Mouse (Mus musculus): Measurements from ENCODE around the gene Gimap1. TPM values are rescaled to one million over a fixed set of nuclear protein-coding genes. Genes with fewer than 3 reads are reported as not detected.

The Gimap1 gene
- 4.3 and 7.1 TPM in 2 replicates for total RNA-seq (2015; ENCODE audit: low replicate concordance)
- total RNA-seq (2017; ENCODE audit: low replicate concordance), result 3.6 and 4.3 TPM in 2 replicates

DNA sequence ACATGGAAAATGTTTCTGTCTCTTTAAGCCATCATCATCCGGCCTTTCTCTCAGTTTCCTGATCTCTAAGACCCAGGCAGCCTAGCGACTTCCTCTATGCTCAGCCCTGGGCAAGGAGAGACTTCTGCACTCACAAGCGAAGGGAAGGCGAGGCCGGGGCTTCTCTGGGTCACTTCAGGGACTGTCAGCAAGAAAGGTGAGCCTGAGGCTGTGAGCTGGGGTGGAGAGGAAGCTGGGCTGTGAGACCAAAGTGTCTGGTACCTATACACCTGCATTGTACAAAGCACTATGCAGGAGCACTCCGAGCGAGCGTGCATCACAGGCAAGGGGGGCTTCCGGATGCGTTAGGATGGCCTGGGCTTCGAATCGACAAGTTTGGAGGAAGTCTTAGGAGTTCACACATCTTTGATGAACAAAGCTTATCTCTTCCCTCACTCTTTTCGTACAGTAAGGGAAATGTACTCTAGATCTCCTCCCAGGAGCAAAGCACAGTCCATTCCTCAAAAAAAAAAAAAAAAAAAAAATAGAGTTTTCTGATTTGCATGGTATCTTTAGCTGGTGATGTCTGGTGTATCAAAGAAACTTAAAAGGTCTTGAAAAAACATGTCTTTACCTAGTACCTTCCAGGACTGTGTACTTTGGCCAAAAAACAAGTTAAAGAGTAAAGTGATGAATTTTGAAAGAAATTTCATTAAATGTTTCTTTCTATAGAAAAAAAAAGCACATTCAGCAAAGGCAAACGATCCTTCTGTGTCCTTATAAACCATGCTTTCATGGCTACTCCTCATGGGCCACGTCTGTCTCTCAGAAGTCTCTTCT, at the start of gene Gimap1:
Gimap1 (plus strand) TSS at position 94 of the 819 bp plus-strand sequence.
- ATAC-seq (replicated peaks; ENCODE audit: low FRiP score, poor library complexity, severe bottlenecking), result no peak

DNA sequence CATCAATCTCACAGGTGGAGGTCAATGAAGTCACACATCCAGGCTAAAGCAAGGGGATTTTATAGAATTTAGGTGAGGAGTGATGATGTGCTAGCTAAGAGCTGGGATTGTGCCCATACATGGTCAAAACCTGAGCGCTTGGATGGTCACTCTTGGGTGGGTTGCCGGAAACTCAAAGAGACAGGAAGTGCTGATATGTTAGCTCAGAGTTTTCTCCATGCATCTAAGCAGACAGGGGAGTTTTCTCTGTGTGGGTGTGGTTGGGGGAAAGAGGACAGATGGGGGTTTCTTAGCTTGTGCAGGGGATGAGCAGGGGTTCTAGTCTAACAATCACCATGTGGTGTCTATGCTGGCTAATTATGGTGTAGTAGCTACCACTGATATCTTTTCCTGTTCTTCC, 49.5 kb upstream of the Gimap1 start:
- ATAC-seq (replicated peaks; ENCODE audit: low FRiP score, poor library complexity, severe bottlenecking), result no peak

DNA sequence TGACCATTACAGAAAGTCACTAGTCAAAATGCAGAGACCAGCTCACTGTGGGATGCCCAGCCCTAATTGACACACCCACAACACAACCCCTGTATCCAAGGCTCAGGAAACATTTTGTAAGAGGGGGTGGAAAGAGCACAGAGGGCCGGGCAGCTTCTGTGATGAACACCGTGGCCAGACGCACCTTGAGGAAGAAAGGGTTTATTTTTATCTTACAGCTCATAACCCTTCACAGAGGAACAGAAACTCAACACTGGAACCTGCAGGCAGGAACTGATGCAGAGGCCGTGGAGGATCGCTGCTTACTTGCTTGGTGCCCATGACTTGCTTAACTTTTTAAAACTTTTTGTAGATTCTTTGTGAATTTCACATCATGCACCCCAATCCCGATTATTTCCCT, 45.9 kb upstream of the Gimap1 start:
- ATAC-seq (replicated peaks; ENCODE audit: low FRiP score, poor library complexity, severe bottlenecking), result no peak

DNA sequence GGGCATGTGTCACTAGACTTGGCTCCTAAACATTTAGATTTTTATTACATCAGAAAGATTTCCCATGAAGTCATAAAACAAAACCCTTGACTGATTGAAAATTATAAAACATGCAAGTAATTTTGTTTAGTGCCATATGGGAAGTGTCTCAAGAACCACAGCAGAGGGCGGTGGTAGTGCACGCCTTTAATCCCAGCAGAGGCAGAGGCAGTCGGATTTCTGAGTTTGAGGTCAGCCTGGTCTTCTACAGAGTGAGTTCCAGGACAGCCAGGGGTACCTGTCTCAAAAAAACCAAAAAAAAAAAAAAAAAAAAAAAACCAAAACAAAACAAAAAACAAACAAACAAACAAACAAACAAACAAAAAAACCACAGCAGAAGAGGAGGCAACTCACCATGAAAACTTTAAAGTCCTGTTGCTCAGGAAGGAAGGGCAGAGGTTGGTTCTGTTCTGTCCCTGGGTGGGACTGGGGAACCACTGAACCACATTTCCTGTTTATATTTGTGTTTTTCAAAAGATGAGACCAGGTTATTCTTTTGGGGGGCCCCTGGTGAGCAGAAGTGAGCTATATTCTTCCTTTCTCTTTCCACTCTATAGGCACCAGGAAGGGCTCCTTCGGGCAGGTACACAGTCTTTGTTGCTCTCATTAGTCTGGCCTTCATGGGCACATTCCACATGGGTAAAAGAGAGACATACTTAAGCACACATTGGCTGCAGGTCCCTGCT, 41.9 kb upstream of the Gimap1 start:
- ATAC-seq (replicated peaks; ENCODE audit: low FRiP score, poor library complexity, severe bottlenecking), result no peak

DNA sequence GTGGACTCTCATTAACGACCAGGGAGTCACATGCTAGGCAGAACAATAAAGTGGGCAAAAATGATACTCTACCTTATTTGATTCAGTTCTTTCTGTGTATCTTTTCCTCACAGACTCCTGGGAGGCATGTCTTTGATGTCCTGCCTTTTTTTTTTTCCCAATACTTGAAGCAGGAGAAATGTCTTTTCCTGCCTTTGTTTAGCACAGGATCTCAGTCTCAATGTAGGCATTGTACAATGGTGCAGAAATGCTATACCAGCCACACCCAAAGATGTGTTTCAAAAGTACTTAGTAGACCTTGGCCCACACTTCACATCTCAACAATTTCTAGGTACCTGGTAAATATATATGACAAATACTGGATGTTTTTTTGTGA, 41.3 kb upstream of the Gimap1 start:
- ATAC-seq (replicated peaks; ENCODE audit: low FRiP score, poor library complexity, severe bottlenecking), result no peak

DNA sequence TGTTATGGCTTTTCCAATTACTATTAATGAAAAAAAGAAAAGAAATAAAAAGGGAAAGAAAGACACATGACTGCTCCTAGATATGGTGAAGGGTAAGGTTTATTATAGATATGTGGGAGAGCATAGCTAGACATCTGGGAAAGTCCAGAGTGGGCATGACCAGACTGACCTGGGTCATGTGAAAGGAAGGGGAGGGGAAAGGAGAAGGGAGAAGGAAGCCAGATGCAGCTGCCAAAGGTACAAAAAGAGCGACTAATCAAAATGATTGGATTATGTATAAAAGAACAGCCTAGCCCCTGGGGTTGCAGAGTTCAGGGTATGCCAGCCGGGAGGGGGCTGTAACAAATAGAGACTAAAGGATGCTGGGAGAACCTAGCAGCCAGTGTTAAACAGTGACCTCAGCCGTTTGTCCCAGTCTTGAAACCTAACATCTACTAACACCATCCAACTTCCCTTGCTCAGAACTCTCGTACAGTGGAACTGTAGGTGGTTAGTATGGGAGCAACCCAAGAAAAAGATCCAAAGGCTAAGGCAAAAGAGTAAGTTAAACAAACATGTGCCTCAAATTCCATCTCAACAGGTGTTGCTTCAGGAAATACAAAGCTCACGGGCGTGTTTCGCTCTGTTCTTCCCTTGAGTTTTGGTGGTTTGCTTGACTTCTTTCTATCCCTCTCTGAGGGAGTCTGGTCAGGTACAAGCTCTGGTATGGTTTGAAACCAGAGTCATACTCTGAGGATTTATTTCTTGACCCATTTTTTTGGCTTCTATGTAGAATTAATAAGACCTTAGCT, 40.6 kb upstream of the Gimap1 start:
- no peak for ATAC-seq (replicated peaks; ENCODE audit: low FRiP score, poor library complexity, severe bottlenecking)

DNA sequence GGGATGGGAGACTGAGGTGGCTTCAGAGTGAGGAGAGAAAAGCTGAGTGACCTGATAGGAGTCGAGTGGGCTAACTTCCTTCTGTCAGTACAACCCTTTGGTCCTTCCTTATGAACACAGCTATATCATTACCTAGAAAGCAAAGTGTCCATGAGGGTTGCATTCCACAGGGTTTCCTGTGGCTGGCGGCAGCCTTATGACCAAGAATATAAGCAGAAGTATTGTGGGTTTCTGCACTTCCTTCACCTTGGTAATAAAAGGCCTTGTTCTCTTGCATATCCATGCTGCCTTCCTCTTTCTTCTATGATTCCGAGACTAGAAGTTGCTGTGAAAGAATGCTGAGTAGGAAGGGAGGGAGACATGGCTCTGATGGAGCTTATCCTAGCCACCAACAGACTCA, 40.0 kb upstream of the Gimap1 start:
- ATAC-seq (replicated peaks; ENCODE audit: low FRiP score, poor library complexity, severe bottlenecking), result no peak

DNA sequence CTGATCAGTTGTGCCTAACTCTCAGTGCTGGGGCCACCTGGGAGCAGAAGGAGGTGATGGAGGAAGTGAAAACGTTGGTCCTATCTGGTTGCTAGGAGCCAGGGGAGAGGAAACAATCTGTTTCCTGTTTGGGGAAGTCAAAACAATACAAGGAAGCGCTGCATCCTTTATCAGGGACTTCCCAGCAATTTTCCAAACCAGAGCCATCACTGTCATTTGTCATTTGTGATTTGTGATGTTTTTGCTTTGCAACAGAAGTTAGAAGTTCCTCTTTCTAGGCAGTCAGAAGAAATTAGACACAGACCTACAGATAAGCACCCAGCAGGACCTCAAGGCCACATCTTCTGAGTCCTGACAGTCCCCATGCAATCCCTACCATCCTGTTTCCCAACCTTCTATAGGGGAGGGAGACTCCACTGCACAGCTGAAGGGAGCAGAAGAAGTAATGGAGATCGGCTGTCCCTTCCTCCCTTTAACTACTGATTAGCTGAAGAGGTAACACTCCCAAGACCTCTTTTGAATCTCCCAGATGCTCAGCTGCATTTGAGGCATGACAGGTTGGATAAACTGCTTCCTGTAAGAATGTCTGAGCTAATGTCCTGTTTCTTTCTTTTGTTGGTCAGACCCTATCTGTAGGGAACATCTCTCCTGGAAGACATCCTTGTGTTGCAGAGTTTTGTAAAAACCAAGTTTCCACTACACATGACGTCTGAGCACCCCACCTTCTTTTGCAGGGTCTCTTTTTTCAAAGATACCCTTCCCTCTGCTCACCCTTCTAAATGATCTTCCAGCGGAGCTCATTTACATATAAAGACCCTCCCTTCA, 38.4 kb upstream of the Gimap1 start:
- ATAC-seq (replicated peaks; ENCODE audit: low FRiP score, poor library complexity, severe bottlenecking), result no peak

DNA sequence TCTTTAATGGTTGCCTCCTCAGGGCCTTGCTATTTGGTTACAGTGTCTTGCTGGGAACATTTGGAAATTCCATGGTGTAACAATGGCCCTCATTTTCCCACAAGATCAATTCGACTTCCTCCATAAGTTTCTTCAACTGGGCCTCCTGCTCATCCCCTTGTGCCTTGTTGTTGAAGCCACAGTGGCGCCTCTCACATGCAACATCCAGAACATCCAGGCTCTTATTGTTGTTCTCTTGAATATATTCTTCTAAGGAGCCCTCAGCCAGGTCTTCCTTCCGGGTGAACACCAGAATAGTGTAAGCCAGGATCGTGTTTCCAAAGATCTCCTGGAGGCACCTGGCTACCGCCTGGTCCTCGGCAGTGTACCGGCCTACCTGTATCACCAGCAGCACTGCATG, 36.7 kb upstream of the Gimap1 start:
- no peak for ATAC-seq (replicated peaks; ENCODE audit: low FRiP score, poor library complexity, severe bottlenecking)

DNA sequence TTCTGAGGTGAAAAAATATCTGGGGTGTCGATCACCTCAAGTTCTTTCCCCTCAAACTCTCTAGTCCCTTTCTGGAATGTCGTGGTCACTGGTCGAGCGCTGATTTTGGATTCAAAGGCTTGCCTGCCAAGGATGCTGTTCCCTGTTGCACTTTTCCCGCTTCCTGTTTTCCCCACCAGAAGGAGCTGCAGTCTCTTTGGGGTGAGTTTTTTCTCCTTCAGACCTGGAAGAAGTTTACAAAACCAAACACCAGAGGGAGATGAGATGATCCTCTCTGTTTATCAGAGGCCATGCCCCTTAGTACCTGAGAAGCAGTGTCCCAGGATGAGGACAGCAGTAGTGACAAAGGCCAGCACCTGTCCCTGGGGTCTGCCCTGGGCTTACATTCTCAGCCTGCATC, 36.3 kb upstream of the Gimap1 start:
- ATAC-seq (replicated peaks; ENCODE audit: low FRiP score, poor library complexity, severe bottlenecking), result no peak

DNA sequence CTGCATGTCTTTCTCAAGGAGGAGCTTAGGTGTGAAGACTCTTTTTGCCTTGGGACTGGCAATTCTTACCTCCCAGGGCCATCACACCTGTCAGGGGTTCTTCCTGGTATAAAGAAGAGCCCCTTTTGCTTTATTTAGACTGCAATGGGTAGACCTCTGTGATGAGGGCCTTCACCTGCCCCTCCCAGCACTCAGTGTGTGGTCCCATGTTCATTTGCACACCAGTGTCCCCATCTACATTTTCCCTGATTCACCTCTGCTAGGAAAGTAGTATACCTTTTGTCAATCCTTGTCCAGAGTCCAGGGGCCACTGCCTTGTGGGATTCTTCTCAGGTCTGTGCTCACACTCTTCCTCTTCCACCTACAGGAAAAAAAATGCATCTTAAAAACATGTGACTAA, 34.7 kb upstream of the Gimap1 start:
- ATAC-seq (replicated peaks; ENCODE audit: low FRiP score, poor library complexity, severe bottlenecking), result no peak

DNA sequence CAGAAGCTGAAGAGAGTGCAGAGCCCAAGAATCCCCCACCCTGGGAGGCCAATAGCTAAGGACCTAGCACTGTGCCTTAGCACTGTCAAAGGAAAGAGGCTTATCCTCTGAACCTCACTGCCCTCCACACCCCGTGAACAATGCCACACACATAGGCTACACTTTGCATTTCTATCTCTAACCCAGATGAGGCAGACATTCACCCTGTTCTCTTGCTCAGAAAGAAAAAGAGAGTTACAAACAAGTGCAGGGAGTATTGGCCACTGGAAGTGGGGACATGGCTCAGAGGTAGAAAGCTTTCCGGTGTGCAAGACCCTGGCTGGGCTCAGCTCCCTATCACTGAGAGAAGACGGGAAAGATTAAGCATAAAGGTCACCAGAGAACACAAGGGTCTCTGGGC, 32.7 kb upstream of the Gimap1 start:
- ATAC-seq (replicated peaks; ENCODE audit: low FRiP score, poor library complexity, severe bottlenecking), result no peak

DNA sequence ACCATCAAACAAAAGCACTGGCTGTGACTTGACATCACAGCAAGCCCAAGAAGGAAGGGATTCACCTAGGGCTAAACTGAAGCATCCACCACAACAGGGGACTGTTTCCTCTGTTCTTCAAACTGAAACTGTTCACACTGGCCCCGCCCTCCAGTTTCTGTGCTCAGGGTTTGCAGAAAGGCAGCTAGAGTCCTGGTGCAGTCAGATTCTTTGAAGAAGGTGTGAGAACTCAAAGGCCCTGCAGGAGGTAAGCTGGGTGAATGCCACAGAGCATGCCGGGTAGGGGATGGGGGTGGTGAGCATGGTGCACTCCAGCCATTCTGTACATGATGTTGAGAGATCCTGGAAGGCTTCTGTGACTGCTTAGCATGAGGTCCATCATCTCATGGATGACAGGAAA, 20.4 kb upstream of the Gimap1 start, which contains the start of the genes Gm28053 and Gimap7:
Gm28053 (plus strand) TSS at position 153 of the 400 bp plus-strand sequence.
Gimap7 (plus strand) TSS at position 167 of the 400 bp plus-strand sequence.
- ATAC-seq (replicated peaks; ENCODE audit: low FRiP score, poor library complexity, severe bottlenecking), result no peak

DNA sequence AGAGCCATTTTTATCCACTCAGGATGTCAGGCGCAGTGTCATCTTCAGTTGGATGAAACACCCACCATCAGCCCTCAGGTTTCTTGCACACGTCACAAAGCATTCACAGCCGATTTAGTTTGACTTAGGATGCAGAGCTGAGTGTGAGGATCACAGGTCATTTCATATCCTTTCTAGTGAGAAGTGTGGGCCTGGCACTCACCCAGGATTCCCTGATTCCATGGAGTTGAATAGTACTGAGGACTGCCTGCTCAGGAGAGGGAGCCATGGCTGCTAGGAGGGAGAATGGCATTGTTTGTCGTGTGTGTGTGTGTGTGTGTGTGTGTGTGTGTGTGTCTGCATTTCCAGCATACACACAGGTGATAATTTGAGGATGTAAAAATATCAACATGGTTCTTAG, 18.5 kb upstream of the Gimap1 start:
- ATAC-seq (replicated peaks; ENCODE audit: low FRiP score, poor library complexity, severe bottlenecking), result no peak

DNA sequence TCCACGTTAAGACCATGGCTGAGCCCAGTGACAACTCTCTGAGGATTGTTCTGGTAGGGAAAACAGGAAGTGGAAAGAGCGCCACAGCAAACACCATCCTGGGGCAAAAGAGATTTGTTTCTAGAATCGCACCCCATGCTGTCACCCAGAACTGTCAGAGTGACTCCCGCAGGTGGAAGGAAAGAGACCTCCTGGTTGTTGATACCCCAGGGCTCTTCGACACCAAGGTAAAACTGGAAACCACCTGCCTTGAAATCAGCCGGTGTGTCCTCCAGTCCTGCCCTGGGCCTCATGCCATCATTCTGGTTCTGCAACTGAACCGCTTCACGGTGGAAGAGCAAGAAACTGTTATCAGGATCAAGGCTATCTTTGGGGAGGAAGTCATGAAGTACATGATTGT, 15.4 kb upstream of the Gimap1 start:
- no peak for ATAC-seq (replicated peaks; ENCODE audit: low FRiP score, poor library complexity, severe bottlenecking)

DNA sequence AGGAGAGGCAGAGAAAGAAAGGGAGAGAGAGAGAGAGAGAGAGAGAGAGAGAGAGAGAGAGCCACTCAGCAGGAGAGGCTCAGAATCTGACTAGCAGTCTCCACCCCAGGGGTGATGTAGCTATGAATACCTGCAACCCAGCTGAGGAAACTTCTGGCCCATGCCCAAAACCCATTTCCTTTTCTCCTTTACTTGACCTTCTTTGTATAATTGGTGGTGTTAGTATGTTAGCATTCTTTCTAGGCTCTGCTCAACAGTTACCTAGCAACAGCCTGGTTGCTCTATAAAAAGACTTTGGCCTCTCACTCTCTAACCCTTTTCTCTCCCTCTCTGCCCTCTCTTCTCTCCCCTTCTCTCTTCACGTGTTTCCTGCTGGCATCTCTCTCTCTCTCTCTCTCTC, 13.4 kb upstream of the Gimap1 start:
- ATAC-seq (replicated peaks; ENCODE audit: low FRiP score, poor library complexity, severe bottlenecking), result no peak

DNA sequence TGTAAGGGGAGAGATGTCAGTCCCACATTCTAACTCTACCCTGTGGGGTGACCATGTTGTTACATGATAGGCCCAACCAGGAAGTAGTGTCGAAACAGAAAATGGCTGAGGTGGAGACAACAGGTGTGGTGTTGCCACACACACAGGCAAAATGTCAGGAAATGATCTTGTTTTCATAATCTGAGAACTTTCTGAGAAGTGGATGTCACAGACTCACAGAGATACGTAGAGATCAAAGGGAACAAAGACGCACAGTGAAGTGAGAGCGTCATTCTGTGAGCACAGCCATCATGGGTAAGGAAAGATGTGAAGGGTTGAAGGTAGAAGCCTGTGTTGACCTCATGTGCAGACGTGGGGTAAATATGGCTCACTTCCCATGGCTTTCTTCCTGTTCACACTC, 11.1 kb upstream of the Gimap1 start:
- no peak for ATAC-seq (replicated peaks; ENCODE audit: low FRiP score, poor library complexity, severe bottlenecking)

DNA sequence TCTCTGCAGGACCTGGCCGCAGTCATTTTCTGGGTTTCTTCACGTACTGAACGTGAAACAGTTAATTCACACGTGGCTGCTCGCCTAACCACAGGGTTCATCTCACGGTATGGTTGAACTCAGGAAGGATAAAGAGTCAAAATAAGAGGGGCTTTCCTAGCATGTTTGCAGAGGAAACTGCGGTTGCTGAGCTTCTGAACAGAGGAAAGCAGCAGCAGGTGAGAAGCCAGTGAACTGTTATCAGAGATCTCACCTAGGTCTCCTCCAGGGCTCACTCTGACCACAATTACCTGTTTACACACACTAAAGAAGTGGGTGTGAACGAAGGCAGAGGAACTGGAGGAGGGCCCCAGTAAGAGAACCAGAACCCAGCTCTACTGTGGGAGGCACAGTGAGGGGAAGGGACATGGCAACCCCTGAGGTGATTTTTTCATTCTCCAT, 6.0 kb upstream of the Gimap1 start:
- no peak for ATAC-seq (replicated peaks; ENCODE audit: low FRiP score, poor library complexity, severe bottlenecking)

DNA sequence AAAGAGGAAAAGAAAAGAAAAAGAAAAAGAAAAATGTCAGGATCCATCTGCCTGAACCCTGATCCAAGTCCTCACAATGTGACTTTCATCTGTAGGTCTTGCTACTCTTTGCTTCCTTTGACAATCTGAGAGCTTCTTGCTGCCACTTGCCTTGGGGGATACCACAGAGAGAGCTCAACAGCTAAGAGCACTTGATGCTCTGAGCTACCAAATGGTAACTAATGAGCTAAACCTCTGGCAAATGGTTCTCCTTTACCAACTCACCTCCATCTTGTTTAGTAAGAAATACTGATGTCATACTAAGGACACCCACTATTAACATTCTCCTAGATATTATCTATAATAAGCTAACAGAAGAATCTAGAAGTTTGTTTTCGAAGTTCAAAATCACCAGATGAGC, 5.2 kb upstream of the Gimap1 start:
- ATAC-seq (replicated peaks; ENCODE audit: low FRiP score, poor library complexity, severe bottlenecking), result no peak

DNA sequence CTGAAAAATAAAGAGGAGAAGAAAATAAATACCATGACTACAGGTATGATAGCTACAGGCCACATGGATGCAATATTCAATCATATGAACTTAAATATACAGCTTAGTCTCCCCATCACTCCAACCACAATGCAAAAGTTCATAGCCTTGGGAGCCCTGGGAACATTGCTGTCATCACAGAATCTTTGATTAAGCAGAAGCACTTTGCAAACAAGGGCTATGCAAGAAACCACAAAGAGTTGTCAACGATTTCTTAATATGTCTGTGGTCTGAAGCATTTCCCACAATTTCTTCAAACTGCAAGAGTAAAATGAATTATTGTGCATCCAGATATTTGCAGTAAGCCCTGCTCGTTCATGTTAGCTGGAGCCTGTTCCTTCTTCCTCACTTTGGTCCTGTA, 1.8 kb upstream of the Gimap1 start:
- ATAC-seq (replicated peaks; ENCODE audit: low FRiP score, poor library complexity, severe bottlenecking), result no peak

Data from erythroid progenitor cell, adult 5-6 weeks (primary cell).